In genomic region chr5:118381294-118381675, GRCm38 (mm10) we compare ENCODE assay signal across 8 mouse cellular contexts.
A peak's percentile ranks its signal among the peaks of the same experiment; 100 is the strongest.
DNase-seq lines count a peak whose midpoint lies in the region; ATAC-seq and TF ChIP-seq lines count a peak whose summit lies in the region.

No protein-coding gene starts in this region.

- H3K9ac ChIP-seq in intestine, embryonic 14.5 days (ENCODE audit: low read length): peak overlapping the region; percentile 34
- H3K9ac ChIP-seq in limb, embryonic 15.5 days: peak overlapping the region; percentile 44
- peak overlapping the region; percentile 41 for H3K9ac ChIP-seq in midbrain, embryonic 15.5 days

- H3K27ac ChIP-seq in intestine, embryonic 14.5 days (ENCODE audit: low read depth): peak overlapping the region; percentile 75
- H3K27ac ChIP-seq in limb, embryonic 15.5 days: peak overlapping the region; percentile 87
- H3K27ac ChIP-seq in midbrain, embryonic 15.5 days: peak overlapping the region; percentile 75
- peak overlapping the region; percentile 49; the same call in 1 of the 2 replicates for H3K27ac ChIP-seq in spleen, adult 2 months (ENCODE audit: insufficient read depth, low read length)

- no peaks in the 10 kb centered on the region for H3K36me3 ChIP-seq in intestine, embryonic 14.5 days (ENCODE audit: control insufficient read depth, insufficient read depth, low read length)
- no peaks in the 10 kb centered on the region for H3K36me3 ChIP-seq in limb, embryonic 15.5 days
- H3K36me3 ChIP-seq in midbrain, embryonic 15.5 days (replicated peaks): no peaks in the 10 kb centered on the region
- H3K36me3 ChIP-seq in spleen, adult 2 months (ENCODE audit: control insufficient read depth, insufficient read depth, low read length): no peaks in the 10 kb centered on the region

- DNase-seq in cerebellum, adult 8-10 months: peak; percentile 20
- DNase-seq in embryo, embryonic 11 days: peak; percentile 83
- DNase-seq in gastrocnemius, postnatal 25 days: peak; percentile 75
- peak; percentile 89 for DNase-seq in intestine, embryonic 14.5 days (ENCODE audit: low spot score)
- peak in 1 of 2 experiments; percentile 57 for DNase-seq in spleen, adult 2 months (ENCODE audit: low read depth in 1 of 2, low spot score in 2 of 2)

- peak overlapping the region; percentile 80 for H3K4me2 ChIP-seq in intestine, embryonic 14.5 days (ENCODE audit: low read length)
- H3K4me2 ChIP-seq in limb, embryonic 15.5 days: peak overlapping the region; percentile 92
- peak overlapping the region; percentile 81 for H3K4me2 ChIP-seq in midbrain, embryonic 15.5 days

- WGBS in intestine, embryonic 14.5 days: under 1% methylated on average over 12 of the region's 12 CpGs
- under 1% methylated on average over 12 of the region's 12 CpGs for WGBS in limb, embryonic 15.5 days
- under 1% methylated on average over 12 of the region's 12 CpGs for WGBS in midbrain, embryonic 15.5 days
- WGBS in spleen, adult 2 months: 2% methylated on average over 12 of the region's 12 CpGs

- ATAC-seq in cerebellum, adult (ENCODE audit: insufficient number of reproducible peaks, low FRiP score, low TSS enrichment): no peak
- peak; percentile 44 for ATAC-seq in intestine, embryonic 14.5 days (replicated peaks; ENCODE audit: low FRiP score, low TSS enrichment, low read depth)
- ATAC-seq in limb, embryonic 15.5 days (ENCODE audit: insufficient number of reproducible peaks, low FRiP score, low TSS enrichment, low read depth): peak; percentile 49
- ATAC-seq in midbrain, embryonic 15.5 days (replicated peaks): peak; percentile 75

- peaks cover 18% of the 10 kb centered on the region for H3K4me1 ChIP-seq in intestine, embryonic 14.5 days (replicated peaks; ENCODE audit: control insufficient read depth, insufficient read depth, low read length)
- peaks cover 41% of the 10 kb centered on the region for H3K4me1 ChIP-seq in limb, embryonic 15.5 days
- H3K4me1 ChIP-seq in midbrain, embryonic 15.5 days: peaks cover 21% of the 10 kb centered on the region
- H3K4me1 ChIP-seq in spleen, adult 2 months (ENCODE audit: control insufficient read depth, insufficient read depth, insufficient read length): peaks cover 6% of the 10 kb centered on the region; the same call in 1 of the 2 replicates

- no peaks in the 10 kb centered on the region for H3K9me3 ChIP-seq in intestine, embryonic 14.5 days (ENCODE audit: control insufficient read depth, low read length)
- no peaks in the 10 kb centered on the region for H3K9me3 ChIP-seq in limb, embryonic 15.5 days
- no peaks in the 10 kb centered on the region for H3K9me3 ChIP-seq in midbrain, embryonic 15.5 days

- H3K4me3 ChIP-seq in intestine, embryonic 14.5 days (ENCODE audit: low read depth, low read length): peak overlapping the region; percentile 39
- H3K4me3 ChIP-seq in limb, embryonic 15.5 days: peak overlapping the region; percentile 49
- peak overlapping the region; percentile 46 for H3K4me3 ChIP-seq in midbrain, embryonic 15.5 days
- H3K4me3 ChIP-seq in spleen, adult 2 months (ENCODE audit: extremely low read depth, insufficient read depth, insufficient read length): peak overlapping the region; percentile 35; the same call in 1 of the 2 replicates

- H3K27me3 ChIP-seq in intestine, embryonic 14.5 days (replicated peaks; ENCODE audit: control insufficient read depth, insufficient read depth, low read length): 0 out of 2 replicates have a peak, but pooled peaks cover 5% of the 10 kb centered on the region
- H3K27me3 ChIP-seq in limb, embryonic 15.5 days: no peaks in the 10 kb centered on the region
- no peaks in the 10 kb centered on the region for H3K27me3 ChIP-seq in midbrain, embryonic 15.5 days (replicated peaks)
- H3K27me3 ChIP-seq in spleen, adult 2 months (ENCODE audit: control insufficient read depth, insufficient read depth, low read length): peaks cover 2% of the 10 kb centered on the region; the same call in 1 of the 2 replicates

- TF ChIP-seq CTCF in spleen, adult 2 months (IDR thresholded peaks at IDR 0.05; ENCODE audit: extremely low read depth, insufficient read depth, insufficient read length, insufficient replicate concordance): no peak

- no peak for TF ChIP-seq POLR2A in spleen, adult 2 months (IDR thresholded peaks at IDR 0.05; ENCODE audit: low read depth, low read length)
